Mouse (Mus musculus): Measurements from ENCODE around the gene Ppp4c. TPM values are rescaled to one million over a fixed set of nuclear protein-coding genes. Genes with fewer than 3 reads are reported as not detected.
"Not testable (repeated sequence)": the region's sequence is repeated elsewhere in the genome, so short reads cannot be mapped to it uniquely, and the experiment has no call there.

Ppp4c gene
- total RNA-seq, 1 experiment = 291 TPM

DNA sequence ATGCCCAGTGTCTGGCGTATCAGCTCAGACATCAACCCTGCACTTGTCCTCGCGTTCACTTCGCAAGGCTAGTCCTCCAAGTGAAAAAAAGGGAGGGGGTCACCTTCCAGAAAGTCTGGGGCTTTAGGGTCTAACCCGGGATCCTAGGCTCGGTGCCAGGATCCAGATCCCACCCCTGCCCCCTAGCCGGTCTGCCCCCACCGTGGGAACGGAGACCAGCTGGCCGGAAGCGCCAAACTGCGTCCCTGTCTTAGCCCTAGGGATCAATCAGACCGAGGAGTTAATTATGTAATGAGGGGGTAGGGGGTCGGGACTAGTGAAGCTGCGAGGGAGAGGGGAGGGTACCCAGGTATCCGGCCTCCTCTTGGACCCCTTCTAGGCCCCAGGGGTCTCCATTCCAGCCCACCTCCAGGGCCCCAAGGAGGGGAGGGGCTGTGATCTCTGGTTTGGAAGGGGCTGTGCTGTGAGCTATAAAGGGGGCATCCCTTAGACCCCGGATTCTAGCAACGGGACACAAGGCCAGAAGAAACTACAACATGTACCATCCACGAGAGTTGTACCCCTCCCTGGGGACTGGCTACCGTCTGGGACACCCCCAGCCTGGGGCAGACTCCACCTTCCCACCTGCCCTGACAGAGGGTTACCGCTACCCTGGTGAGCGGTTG lies 11.2 kb downstream of the Ppp4c start, which contains the start of gene Tbx6:
Gene Tbx6 (plus strand): TSS at position 513 of the 665 bp plus-strand sequence.
- no peak for DNase-seq (ENCODE audit: low read depth, low spot score)
- TF ChIP-seq CHD2 (IDR thresholded peaks at IDR 0.05; ENCODE audit: low read depth, low read length) (no peak), ZNF384 (IDR thresholded peaks at IDR 0.05; ENCODE audit: low read depth, low read length) (no peak), HCFC1 (IDR thresholded peaks at IDR 0.05; ENCODE audit: borderline replicate concordance, insufficient read depth, low read length) (no peak), MAFK (IDR thresholded peaks at IDR 0.05; ENCODE audit: insufficient read depth, low read depth, low read length) (no peak), ZC3H11A (IDR thresholded peaks at IDR 0.05; ENCODE audit: borderline replicate concordance, low read depth, low read length) (no peak)
- peaks cover 3 to 20% of the 10 kb centered on the region in 2 experiments for H3K4me1 ChIP-seq (ENCODE audit: control insufficient read depth in 2 of 2, insufficient read depth in 2 of 2, low read length in 2 of 2, poor library complexity in 1 of 2)
- peak within 1 kb of the TSS; percentile 23 to 64; a peak in 3 of 4 replicates for H3K4me3 ChIP-seq (ENCODE audit: insufficient read depth in 1 of 2, low read depth in 1 of 2, low read length in 2 of 2, poor library complexity in 1 of 2, severe bottlenecking in 1 of 2)
- peaks cover 26% of the 10 kb centered on the region for H3K36me3 ChIP-seq (ENCODE audit: control insufficient read depth, insufficient read depth, low read length, poor library complexity, severe bottlenecking)
- H3K27ac ChIP-seq (ENCODE audit: insufficient read depth, low read depth, low read length, poor library complexity, severe bottlenecking) = no peak within 1 kb of the TSS
- H3K9me3 ChIP-seq (ENCODE audit: control insufficient read depth, insufficient read depth, low read depth, low read length) = no peaks in the 10 kb centered on the region
- in situ Hi-C loops (cut with MboI; ENCODE audit: low sequenced_read_pairs in 2 of 2, unreplicated experiment in 2 of 2) = no loop called here
- peak within 1 kb of the TSS; percentile 59 for H3K9ac ChIP-seq (ENCODE audit: insufficient read depth, low read depth, low read length, poor library complexity, severe bottlenecking)

DNA sequence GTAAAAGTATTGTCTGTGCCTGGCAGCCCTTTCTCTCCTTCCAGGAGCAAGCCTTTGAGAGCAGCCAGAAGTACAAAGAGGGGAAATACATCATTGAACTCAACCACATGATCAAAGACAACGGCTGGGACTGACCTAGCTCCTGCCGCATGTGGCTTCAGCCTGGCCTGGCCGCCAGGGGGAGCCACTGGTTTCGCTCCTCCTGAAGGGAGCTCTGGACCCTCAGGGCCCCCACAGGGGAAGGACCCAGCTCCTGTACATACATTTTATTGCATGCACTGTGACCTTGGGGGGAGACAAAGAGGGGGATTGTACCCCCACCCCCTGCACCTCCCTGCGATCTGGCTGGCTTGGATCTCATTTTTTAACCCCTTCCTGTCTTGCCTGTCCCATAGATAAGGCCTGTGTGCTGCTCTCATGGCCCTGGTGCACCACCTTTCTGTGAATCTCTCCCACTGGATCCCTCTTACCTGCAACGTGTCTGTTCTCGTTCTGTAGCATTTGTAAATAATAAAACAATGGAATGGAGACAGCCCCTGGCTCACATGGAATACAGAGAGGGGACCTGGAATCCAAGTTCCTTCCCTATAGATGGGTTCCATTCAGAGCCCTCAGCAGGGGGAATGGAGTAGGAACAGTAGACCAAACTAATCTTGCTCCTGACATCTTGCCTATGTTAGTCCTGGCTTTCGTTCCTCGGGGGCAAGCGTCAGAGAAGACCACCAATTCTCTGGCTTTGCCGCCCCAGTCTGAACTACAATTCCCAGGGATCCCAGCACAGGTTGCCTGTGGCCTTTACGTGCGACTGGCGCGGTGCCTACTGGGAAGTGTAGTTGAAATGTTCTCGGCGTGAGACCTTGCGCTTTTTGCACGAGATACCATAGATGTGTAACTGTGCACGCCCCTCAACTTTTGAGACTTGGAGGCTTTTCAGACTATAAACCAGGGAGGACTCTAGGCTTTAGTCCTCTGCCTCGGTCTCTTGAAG lies 12.0 kb downstream of the Ppp4c start:
- Histone ChIP-seq H3K4me3 (ENCODE audit: insufficient read depth in 1 of 2, low read depth in 1 of 2, low read length in 2 of 2, poor library complexity in 1 of 2, severe bottlenecking in 1 of 2) (peak overlapping the region; percentile 23 to 64; a peak in 3 of 4 replicates), H3K9ac (ENCODE audit: insufficient read depth, low read depth, low read length, poor library complexity, severe bottlenecking) (peak overlapping the region; percentile 59), H3K4me1 (ENCODE audit: control insufficient read depth in 2 of 2, insufficient read depth in 2 of 2, low read length in 2 of 2, poor library complexity in 1 of 2) (peaks cover 5 to 24% of the 10 kb centered on the region in 2 experiments), H3K9me3 (ENCODE audit: control insufficient read depth, insufficient read depth, low read depth, low read length) (no peaks in the 10 kb centered on the region), H3K27ac (ENCODE audit: insufficient read depth, low read depth, low read length, poor library complexity, severe bottlenecking) (no peak overlapping the region), H3K36me3 (ENCODE audit: control insufficient read depth, insufficient read depth, low read length, poor library complexity, severe bottlenecking) (peaks cover 19% of the 10 kb centered on the region)
- peak; percentile 74 for DNase-seq (ENCODE audit: low read depth, low spot score)
- peak; percentile 99 for TF ChIP-seq HCFC1 (IDR thresholded peaks at IDR 0.05; ENCODE audit: borderline replicate concordance, insufficient read depth, low read length)
- no peak for TF ChIP-seq ZNF384 (IDR thresholded peaks at IDR 0.05; ENCODE audit: low read depth, low read length)
- no peak for TF ChIP-seq MAFK (IDR thresholded peaks at IDR 0.05; ENCODE audit: insufficient read depth, low read depth, low read length)
- no peak for TF ChIP-seq ZC3H11A (IDR thresholded peaks at IDR 0.05; ENCODE audit: borderline replicate concordance, low read depth, low read length)
- TF ChIP-seq CHD2 (IDR thresholded peaks at IDR 0.05; ENCODE audit: low read depth, low read length) = no peak
- in situ Hi-C loops (cut with MboI; ENCODE audit: low sequenced_read_pairs in 2 of 2, unreplicated experiment in 2 of 2) = no loop called here

DNA sequence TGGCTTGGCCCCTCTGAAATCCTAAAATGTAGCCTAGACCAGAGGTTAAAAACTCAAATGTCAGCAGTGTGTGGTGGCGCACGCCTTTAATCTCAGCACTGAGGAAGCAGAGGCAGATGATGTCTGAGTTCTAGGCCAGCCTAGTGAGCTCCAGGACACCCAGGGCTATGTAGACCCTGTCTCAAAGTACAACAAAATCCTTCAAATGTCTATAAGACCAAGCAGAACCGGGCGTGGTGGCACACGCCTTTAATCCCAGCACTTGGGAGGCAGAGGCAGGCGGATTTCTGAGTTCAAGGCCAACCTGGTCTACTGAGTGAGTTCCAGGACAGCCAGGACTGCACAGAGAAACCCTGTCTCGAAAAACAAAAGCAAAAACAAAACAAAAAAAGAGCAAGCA lies 13.2 kb downstream of the Ppp4c start:
- H3K36me3 ChIP-seq (ENCODE audit: control insufficient read depth, insufficient read depth, low read length, poor library complexity, severe bottlenecking); H3K9me3 ChIP-seq (ENCODE audit: control insufficient read depth, insufficient read depth, low read depth, low read length); H3K27ac ChIP-seq (ENCODE audit: insufficient read depth, low read depth, low read length, poor library complexity, severe bottlenecking); H3K4me3 ChIP-seq (ENCODE audit: insufficient read depth in 1 of 2, low read depth in 1 of 2, low read length in 2 of 2, poor library complexity in 1 of 2, severe bottlenecking in 1 of 2); H3K9ac ChIP-seq (ENCODE audit: insufficient read depth, low read depth, low read length, poor library complexity, severe bottlenecking); DNase-seq (ENCODE audit: low read depth, low spot score); in situ Hi-C loops (cut with MboI; ENCODE audit: low sequenced_read_pairs in 2 of 2, unreplicated experiment in 2 of 2): not testable (repeated sequence)
- peaks cover 5 to 23% of the 10 kb centered on the region in 2 experiments for H3K4me1 ChIP-seq (ENCODE audit: control insufficient read depth in 2 of 2, insufficient read depth in 2 of 2, low read length in 2 of 2, poor library complexity in 1 of 2)

DNA sequence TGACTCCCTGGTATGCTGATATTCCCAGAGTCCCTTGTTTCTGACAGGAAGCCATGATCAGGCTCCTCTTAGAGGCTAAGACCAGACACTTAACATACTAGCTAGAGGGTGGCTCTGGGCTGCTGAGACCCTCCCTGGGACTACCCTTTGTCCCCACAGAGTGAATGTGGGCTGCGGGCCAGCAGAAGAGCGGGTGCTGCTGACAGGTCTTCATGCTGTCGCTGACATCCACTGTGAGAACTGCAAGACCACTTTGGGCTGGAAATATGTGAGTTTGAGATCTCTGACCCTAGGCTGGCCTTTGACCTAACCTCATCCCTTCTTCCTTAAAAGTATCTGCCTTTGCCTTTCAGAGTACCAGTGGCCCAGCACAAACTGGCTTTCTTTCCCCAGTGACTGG lies 14.1 kb downstream of the Ppp4c start:
- H3K9me3 ChIP-seq (ENCODE audit: control insufficient read depth, insufficient read depth, low read depth, low read length) = no peaks in the 10 kb centered on the region
- in situ Hi-C loops (cut with MboI; ENCODE audit: low sequenced_read_pairs in 2 of 2, unreplicated experiment in 2 of 2) = no loop called here
- DNase-seq (ENCODE audit: low read depth, low spot score) = no peak
- no peak overlapping the region for H3K4me3 ChIP-seq (ENCODE audit: insufficient read depth in 1 of 2, low read depth in 1 of 2, low read length in 2 of 2, poor library complexity in 1 of 2, severe bottlenecking in 1 of 2)
- no peak overlapping the region for H3K9ac ChIP-seq (ENCODE audit: insufficient read depth, low read depth, low read length, poor library complexity, severe bottlenecking)
- H3K27ac ChIP-seq (ENCODE audit: insufficient read depth, low read depth, low read length, poor library complexity, severe bottlenecking) = no peak overlapping the region
- peaks cover 4% of the 10 kb centered on the region; the same call in 1 of the 2 replicates for H3K36me3 ChIP-seq (ENCODE audit: control insufficient read depth, insufficient read depth, low read length, poor library complexity, severe bottlenecking)
- TF ChIP-seq ZNF384 (IDR thresholded peaks at IDR 0.05; ENCODE audit: low read depth, low read length) (no peak), MAFK (IDR thresholded peaks at IDR 0.05; ENCODE audit: insufficient read depth, low read depth, low read length) (no peak), CHD2 (IDR thresholded peaks at IDR 0.05; ENCODE audit: low read depth, low read length) (no peak), ZC3H11A (IDR thresholded peaks at IDR 0.05; ENCODE audit: borderline replicate concordance, low read depth, low read length) (no peak), HCFC1 (IDR thresholded peaks at IDR 0.05; ENCODE audit: borderline replicate concordance, insufficient read depth, low read length) (no peak)
- peaks cover 5 to 23% of the 10 kb centered on the region in 2 experiments for H3K4me1 ChIP-seq (ENCODE audit: control insufficient read depth in 2 of 2, insufficient read depth in 2 of 2, low read length in 2 of 2, poor library complexity in 1 of 2)
